Mouse (Mus musculus) splenic B cell, adult 2 months (primary cell): ENCODE results near the gene Htatsf1.
A peak's percentile ranks its signal among the peaks of the same experiment; 100 is the strongest.

ENCODE experiments used
- DNase-seq: peaks from one replicate; pipeline ENCODE4 v3.0.0-alpha.2; 2011; ENCODE audit warnings: low read depth, low spot score
- H3K27me3 ChIP-seq: 2 replicates; pipeline ENCODE4 v1.6.1; 2012; ENCODE audit warnings: mild to moderate bottlenecking, low read length, moderate library complexity, mixed read lengths; ENCODE audit not compliant: control insufficient read depth, poor library complexity, insufficient read depth, severe bottlenecking
- H3K36me3 ChIP-seq: 2 replicates; pipeline ENCODE4 v1.6.1; 2012; ENCODE audit warnings: mild to moderate bottlenecking, low read length, moderate library complexity, mixed read lengths; ENCODE audit not compliant: control insufficient read depth, poor library complexity, insufficient read depth, severe bottlenecking

Htatsf1 gene

GRCm38 (mm10) chrX:57053174-57053992, at the start of gene Htatsf1:
Htatsf1 (plus strand) TSS chrX:57053583.
- DNase-seq = peak; percentile 85
- Histone ChIP-seq H3K27me3 (no peaks in the 10 kb centered on the region), H3K36me3 (no peaks in the 10 kb centered on the region)

- DNase-seq = no peak
- no peaks in the 10 kb centered on the region for H3K27me3 ChIP-seq
- H3K36me3 ChIP-seq = no peaks in the 10 kb centered on the region
These were observed 40.5 kb upstream of the Htatsf1 start for GRCm38 (mm10) chrX:57012891-57013290.

- no peak for DNase-seq
- Histone ChIP-seq H3K27me3 (no peaks in the 10 kb centered on the region), H3K36me3 (no peaks in the 10 kb centered on the region)
These were observed 10.6 kb upstream of the Htatsf1 start, which contains the start of gene Brs3 for GRCm38 (mm10) chrX:57042774-57043173. Brs3 (plus strand) TSS chrX:57043074.

DNA sequence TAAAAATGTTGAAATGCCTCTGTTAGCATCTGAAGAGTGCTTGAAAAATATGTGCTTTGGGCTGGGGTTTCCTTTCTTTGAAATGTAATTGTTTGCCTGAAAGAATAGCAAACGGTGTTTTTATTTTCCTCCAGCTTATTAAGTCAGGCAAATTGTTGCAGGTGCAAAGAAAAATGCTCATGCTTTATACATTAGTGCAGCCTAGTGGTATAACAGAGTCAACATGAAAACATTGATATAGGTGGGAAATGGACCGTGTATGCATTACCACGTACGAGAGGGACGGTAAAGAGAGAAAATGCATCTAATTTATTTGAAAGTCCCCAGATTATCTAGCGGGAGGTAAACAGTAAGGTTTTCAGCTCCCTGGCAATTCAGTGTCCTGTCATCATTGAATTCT, 9.5 kb upstream of the Htatsf1 start:
- Histone ChIP-seq H3K36me3 (no peaks in the 10 kb centered on the region), H3K27me3 (no peaks in the 10 kb centered on the region)
- no peak for DNase-seq

GRCm38 (mm10) chrX:57052848-57053173, 572 bp upstream of the Htatsf1 start:
- H3K36me3 ChIP-seq = no peaks in the 10 kb centered on the region
- H3K27me3 ChIP-seq = no peaks in the 10 kb centered on the region
- DNase-seq = no peak

DNA sequence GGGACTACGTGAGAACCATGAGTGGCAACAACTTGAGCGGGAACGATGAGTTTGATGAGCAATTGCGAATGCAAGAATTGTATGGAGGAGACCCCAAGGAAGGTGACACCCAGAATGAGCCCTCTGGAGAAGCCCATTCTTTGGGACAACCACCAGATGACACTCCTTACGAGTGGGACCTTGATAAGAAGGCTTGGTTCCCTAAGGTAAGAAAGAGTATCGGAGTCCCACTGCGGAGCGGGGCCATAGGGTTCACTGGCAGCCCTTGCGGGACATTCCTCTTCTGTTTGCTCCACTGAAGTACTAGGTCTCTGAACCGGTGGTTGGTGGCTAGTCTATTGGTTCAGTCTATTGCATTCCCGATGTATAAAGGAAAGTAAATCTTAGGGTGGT, 606 bp downstream of the Htatsf1 start:
- Histone ChIP-seq H3K27me3 (no peaks in the 10 kb centered on the region), H3K36me3 (no peaks in the 10 kb centered on the region)
- no peak for DNase-seq

DNA sequence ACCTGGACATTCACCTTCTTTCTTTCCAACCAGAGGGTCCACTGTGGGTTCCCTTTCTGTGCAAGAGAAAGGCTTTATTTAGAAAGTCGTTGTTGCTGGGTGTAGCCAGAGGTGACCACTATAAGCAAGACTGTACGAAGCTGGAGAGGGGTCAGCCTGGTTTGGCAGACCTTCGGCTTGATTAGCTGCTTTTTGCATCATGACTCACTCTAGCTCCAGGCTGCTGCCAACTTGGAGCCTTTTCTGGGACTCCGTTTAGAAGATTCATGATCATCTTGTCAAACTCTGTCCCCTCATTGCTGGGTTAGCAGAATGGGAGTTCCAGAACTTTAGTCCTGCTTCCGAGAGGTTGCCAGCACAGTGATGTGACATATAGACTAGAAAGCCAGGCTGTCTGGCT, 28.1 kb downstream of the Htatsf1 start:
- Histone ChIP-seq H3K27me3 (no peaks in the 10 kb centered on the region), H3K36me3 (no peaks in the 10 kb centered on the region)
- no peak for DNase-seq

- Histone ChIP-seq H3K36me3 (no peaks in the 10 kb centered on the region), H3K27me3 (no peaks in the 10 kb centered on the region)
- DNase-seq = no peak
These were observed 34.4 kb downstream of the Htatsf1 start, which contains the start of gene Vgll1 for GRCm38 (mm10) chrX:57087806-57088205. Vgll1 (plus strand) TSS chrX:57088106.

DNA sequence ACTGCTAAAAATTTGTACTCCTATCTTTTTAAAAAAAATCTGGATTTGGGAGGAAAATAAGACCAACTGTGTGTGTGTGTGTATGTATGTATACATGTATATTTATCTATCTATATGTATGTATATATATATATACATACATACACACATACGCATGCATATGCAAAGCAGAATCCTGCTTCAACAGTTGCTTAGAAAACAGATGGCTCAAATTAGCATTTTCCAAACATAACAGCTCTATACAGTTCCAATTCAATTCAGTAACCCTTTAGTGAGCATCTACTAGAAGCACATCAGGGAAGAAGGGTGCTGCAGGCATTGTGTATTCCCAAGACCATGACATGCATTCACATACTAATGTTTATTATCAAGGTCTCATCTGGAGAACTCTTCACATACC, 50.0 kb downstream of the Htatsf1 start:
- Histone ChIP-seq H3K36me3 (no peaks in the 10 kb centered on the region), H3K27me3 (no peaks in the 10 kb centered on the region)
- no peak for DNase-seq

DNA sequence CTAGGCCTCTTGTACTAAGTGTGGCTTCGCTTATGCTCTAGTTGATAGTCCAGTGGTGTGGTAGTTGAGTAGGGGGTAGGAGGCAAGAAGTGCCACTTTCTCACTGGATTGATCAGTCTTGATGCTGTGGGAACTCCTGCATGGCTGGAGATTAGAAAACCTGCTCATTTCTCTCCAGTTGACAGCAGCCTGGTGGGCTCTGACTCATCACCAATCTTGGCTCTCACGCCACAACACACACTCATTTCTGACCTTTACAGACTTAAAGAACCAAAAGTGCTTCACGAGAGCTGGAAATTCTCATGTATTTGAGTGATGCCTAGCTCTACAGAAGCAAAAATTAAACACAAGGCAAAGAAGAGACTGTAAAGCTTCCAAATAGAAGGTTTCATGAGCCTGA, 53.6 kb downstream of the Htatsf1 start:
- H3K27me3 ChIP-seq = no peaks in the 10 kb centered on the region
- H3K36me3 ChIP-seq = no peaks in the 10 kb centered on the region
- DNase-seq = no peak
